Mouse (Mus musculus): ENCODE measurements at regions not wholly inside any gene's neighbourhood (a gene's known extent, or its start where the extent isn't known, plus 50 kb on each side); places are given as distances from the start of the nearest gene placed in this dataset.

DNA sequence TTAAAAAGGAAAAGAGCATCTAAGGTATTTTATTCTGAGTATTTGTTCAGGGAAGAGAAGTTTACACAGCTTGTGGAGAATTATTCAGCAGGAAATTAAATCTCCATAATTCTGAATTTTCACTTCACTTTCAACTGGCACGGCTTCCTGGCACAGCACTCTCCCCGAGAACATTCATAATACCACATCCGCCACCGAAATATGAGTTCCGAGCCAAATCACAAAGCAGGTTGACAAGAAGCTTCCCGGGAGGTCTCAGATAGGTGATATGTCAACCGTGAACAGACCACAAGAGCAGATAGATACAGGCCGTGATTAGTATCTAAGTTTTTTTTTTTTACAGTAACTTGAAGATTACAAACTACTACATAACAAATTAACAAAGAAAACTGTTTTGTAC is 473.9 kb downstream of the Synb start:
- H3K4me2 ChIP-seq (ENCODE audit: low read depth) = no peak overlapping the region
- no peaks in the 10 kb centered on the region for H3K36me3 ChIP-seq (ENCODE audit: control insufficient read depth, insufficient read depth)
- H3K79me2 ChIP-seq (ENCODE audit: control insufficient read depth, insufficient read depth) = no peaks in the 10 kb centered on the region
- TF ChIP-seq TCF12 (IDR thresholded peaks at IDR 0.05; ENCODE audit: insufficient read depth, poor library complexity, severe bottlenecking) (no peak), CEBPB (IDR thresholded peaks at IDR 0.05; ENCODE audit: insufficient read depth, poor library complexity, severe bottlenecking) (no peak), POLR2AphosphoS2 (IDR thresholded peaks at IDR 0.05; ENCODE audit: insufficient read length, low read depth) (no peak), E2F4 (IDR thresholded peaks at IDR 0.05; ENCODE audit: insufficient read depth) (no peak), USF1 (IDR thresholded peaks at IDR 0.05; ENCODE audit: low read depth) (no peak), MYOG (IDR thresholded peaks at IDR 0.05; ENCODE audit: control insufficient read depth in 1 of 3, insufficient read depth in 1 of 3, insufficient read length in 2 of 3, low read depth in 2 of 3) (no peak), SRF (IDR thresholded peaks at IDR 0.05; ENCODE audit: control insufficient read depth, insufficient read length, low read depth) (no peak), REST (IDR thresholded peaks at IDR 0.05; ENCODE audit: insufficient read depth, insufficient read length) (no peak), MAX (IDR thresholded peaks at IDR 0.05; ENCODE audit: low read depth) (no peak), POLR2A (IDR thresholded peaks at IDR 0.05; ENCODE audit: insufficient read length, low read depth) (no peak), TCF3 (IDR thresholded peaks at IDR 0.05; ENCODE audit: insufficient read length, low read depth) (no peak), MYOD1 (IDR thresholded peaks at IDR 0.05; ENCODE audit: control insufficient read depth in 1 of 3, insufficient read length in 2 of 3, low read depth in 2 of 3) (no peak)
- H3K4me3 ChIP-seq = no peak overlapping the region
- H3K27me3 ChIP-seq (ENCODE audit: control insufficient read depth, insufficient read depth, insufficient read length) = no peaks in the 10 kb centered on the region
- no peak overlapping the region for H3ac ChIP-seq (ENCODE audit: control insufficient read depth, insufficient read length)

DNA sequence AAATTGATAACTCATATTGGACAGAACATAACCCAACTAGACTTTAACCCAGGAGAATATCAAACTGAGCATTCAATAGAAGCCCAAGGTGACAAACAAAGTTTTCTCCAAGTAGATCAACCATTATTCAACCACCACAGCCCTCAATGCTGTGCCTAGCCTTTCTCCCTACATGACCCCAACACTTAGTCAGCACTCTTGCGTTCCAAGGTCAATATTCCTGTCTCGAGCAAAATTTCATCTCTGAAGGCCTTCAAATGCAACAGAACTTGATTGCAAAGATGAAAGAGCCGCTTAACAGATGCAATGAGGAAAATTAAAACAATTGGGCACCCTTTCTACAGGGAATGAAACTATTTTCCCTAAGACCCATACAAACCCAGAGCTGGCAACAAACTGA is 485.1 kb downstream of the Synb start:
- no peak overlapping the region for H3K4me2 ChIP-seq (ENCODE audit: low read depth)
- H3K79me2 ChIP-seq (ENCODE audit: control insufficient read depth, insufficient read depth) = no peaks in the 10 kb centered on the region

DNA sequence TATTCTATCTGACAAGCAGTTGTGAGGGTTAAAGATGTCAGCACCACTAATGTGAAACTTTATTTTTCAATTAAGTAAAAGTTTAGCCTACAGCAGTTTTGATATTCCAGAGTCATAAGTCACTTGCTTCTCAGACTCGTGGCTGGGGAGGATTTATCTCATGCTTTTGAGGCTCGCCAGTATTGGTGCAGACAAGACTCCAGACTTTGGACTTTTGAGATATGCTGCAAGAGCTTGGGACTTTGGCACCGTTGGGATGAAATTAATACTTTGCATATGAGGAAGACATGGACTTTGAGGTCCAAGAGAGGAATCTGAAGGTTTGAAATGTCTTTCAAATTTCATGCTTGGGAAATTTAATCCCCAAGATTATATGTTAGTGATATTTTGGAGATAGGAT is 486.2 kb downstream of the Synb start:
- Histone ChIP-seq H3K79me2 (ENCODE audit: control insufficient read depth, insufficient read depth) (no peaks in the 10 kb centered on the region), H3K4me3 (no peak overlapping the region), H3K27me3 (ENCODE audit: control insufficient read depth, insufficient read depth, insufficient read length) (no peaks in the 10 kb centered on the region), H3K4me2 (ENCODE audit: low read depth) (no peak overlapping the region), H3ac (ENCODE audit: control insufficient read depth, insufficient read length) (no peak overlapping the region), H3K36me3 (ENCODE audit: control insufficient read depth, insufficient read depth) (no peaks in the 10 kb centered on the region)
- TF ChIP-seq REST (IDR thresholded peaks at IDR 0.05; ENCODE audit: insufficient read depth, insufficient read length) (no peak), USF1 (IDR thresholded peaks at IDR 0.05; ENCODE audit: low read depth) (no peak), MYOD1 (IDR thresholded peaks at IDR 0.05; ENCODE audit: control insufficient read depth in 1 of 3, insufficient read length in 2 of 3, low read depth in 2 of 3) (no peak), MAX (IDR thresholded peaks at IDR 0.05; ENCODE audit: low read depth) (no peak), SRF (IDR thresholded peaks at IDR 0.05; ENCODE audit: control insufficient read depth, insufficient read length, low read depth) (no peak), MYOG (IDR thresholded peaks at IDR 0.05; ENCODE audit: control insufficient read depth in 1 of 3, insufficient read depth in 1 of 3, insufficient read length in 2 of 3, low read depth in 2 of 3) (no peak), CEBPB (IDR thresholded peaks at IDR 0.05; ENCODE audit: insufficient read depth, poor library complexity, severe bottlenecking) (no peak), POLR2AphosphoS2 (IDR thresholded peaks at IDR 0.05; ENCODE audit: insufficient read length, low read depth) (no peak), POLR2A (IDR thresholded peaks at IDR 0.05; ENCODE audit: insufficient read length, low read depth) (no peak), TCF3 (IDR thresholded peaks at IDR 0.05; ENCODE audit: insufficient read length, low read depth) (no peak), E2F4 (IDR thresholded peaks at IDR 0.05; ENCODE audit: insufficient read depth) (no peak), TCF12 (IDR thresholded peaks at IDR 0.05; ENCODE audit: insufficient read depth, poor library complexity, severe bottlenecking) (no peak)

More for the DNA sequence above, 485.1 kb downstream of the Synb start:
- Histone ChIP-seq H3ac (ENCODE audit: control insufficient read depth, insufficient read length) (no peak overlapping the region), H3K36me3 (ENCODE audit: control insufficient read depth, insufficient read depth) (no peaks in the 10 kb centered on the region), H3K4me3 (no peak overlapping the region), H3K27me3 (ENCODE audit: control insufficient read depth, insufficient read depth, insufficient read length) (no peaks in the 10 kb centered on the region)
- TF ChIP-seq USF1 (IDR thresholded peaks at IDR 0.05; ENCODE audit: low read depth) = no peak
- no peak for TF ChIP-seq TCF12 (IDR thresholded peaks at IDR 0.05; ENCODE audit: insufficient read depth, poor library complexity, severe bottlenecking)
- TF ChIP-seq MYOG (IDR thresholded peaks at IDR 0.05; ENCODE audit: control insufficient read depth in 1 of 3, insufficient read depth in 1 of 3, insufficient read length in 2 of 3, low read depth in 2 of 3) = no peak
- no peak for TF ChIP-seq MYOD1 (IDR thresholded peaks at IDR 0.05; ENCODE audit: control insufficient read depth in 1 of 3, insufficient read length in 2 of 3, low read depth in 2 of 3)
- no peak for TF ChIP-seq E2F4 (IDR thresholded peaks at IDR 0.05; ENCODE audit: insufficient read depth)
- no peak for TF ChIP-seq POLR2AphosphoS2 (IDR thresholded peaks at IDR 0.05; ENCODE audit: insufficient read length, low read depth)
- TF ChIP-seq POLR2A (IDR thresholded peaks at IDR 0.05; ENCODE audit: insufficient read length, low read depth) = no peak

DNA sequence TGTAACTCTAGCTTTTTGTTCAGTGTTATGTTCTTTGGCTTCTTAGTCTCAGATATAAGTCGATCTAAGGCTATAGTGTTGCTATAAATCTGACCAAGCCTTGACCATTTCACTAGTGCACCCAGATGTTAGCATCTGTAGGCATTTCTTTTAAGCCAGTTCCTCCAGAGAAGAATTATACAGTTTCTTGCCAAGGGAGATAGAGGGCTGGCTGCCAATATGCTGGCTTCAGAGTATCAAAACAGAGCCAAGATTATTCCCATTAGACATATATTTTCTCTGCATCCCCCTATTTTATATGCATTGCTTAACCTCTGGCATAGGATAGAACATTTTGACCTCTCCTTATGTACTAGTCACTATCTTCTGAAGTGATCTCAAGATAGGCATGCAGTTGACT is 487.5 kb downstream of the Synb start:
- H3K79me2 ChIP-seq (ENCODE audit: control insufficient read depth, insufficient read depth) = no peaks in the 10 kb centered on the region
- TF ChIP-seq MYOG (IDR thresholded peaks at IDR 0.05; ENCODE audit: control insufficient read depth in 1 of 3, insufficient read depth in 1 of 3, insufficient read length in 2 of 3, low read depth in 2 of 3) (no peak), POLR2A (IDR thresholded peaks at IDR 0.05; ENCODE audit: insufficient read length, low read depth) (no peak), TCF12 (IDR thresholded peaks at IDR 0.05; ENCODE audit: insufficient read depth, poor library complexity, severe bottlenecking) (no peak), USF1 (IDR thresholded peaks at IDR 0.05; ENCODE audit: low read depth) (no peak), MYOD1 (IDR thresholded peaks at IDR 0.05; ENCODE audit: control insufficient read depth in 1 of 3, insufficient read length in 2 of 3, low read depth in 2 of 3) (no peak), TCF3 (IDR thresholded peaks at IDR 0.05; ENCODE audit: insufficient read length, low read depth) (no peak), MAX (IDR thresholded peaks at IDR 0.05; ENCODE audit: low read depth) (no peak), CEBPB (IDR thresholded peaks at IDR 0.05; ENCODE audit: insufficient read depth, poor library complexity, severe bottlenecking) (no peak), REST (IDR thresholded peaks at IDR 0.05; ENCODE audit: insufficient read depth, insufficient read length) (no peak), POLR2AphosphoS2 (IDR thresholded peaks at IDR 0.05; ENCODE audit: insufficient read length, low read depth) (no peak), E2F4 (IDR thresholded peaks at IDR 0.05; ENCODE audit: insufficient read depth) (no peak), SRF (IDR thresholded peaks at IDR 0.05; ENCODE audit: control insufficient read depth, insufficient read length, low read depth) (no peak)

More for the DNA sequence above, 487.5 kb downstream of the Synb start:
- Histone ChIP-seq H3K36me3 (ENCODE audit: control insufficient read depth, insufficient read depth) (no peaks in the 10 kb centered on the region), H3K27me3 (ENCODE audit: control insufficient read depth, insufficient read depth, insufficient read length) (no peaks in the 10 kb centered on the region), H3ac (ENCODE audit: control insufficient read depth, insufficient read length) (no peak overlapping the region), H3K4me3 (no peak overlapping the region), H3K4me2 (ENCODE audit: low read depth) (no peak overlapping the region)
